Mouse (Mus musculus): ENCODE measurements at regions not wholly inside any gene's neighbourhood (a gene's known extent, or its start where the extent isn't known, plus 50 kb on each side); places are given as distances from the start of the nearest gene placed in this dataset.

DNA sequence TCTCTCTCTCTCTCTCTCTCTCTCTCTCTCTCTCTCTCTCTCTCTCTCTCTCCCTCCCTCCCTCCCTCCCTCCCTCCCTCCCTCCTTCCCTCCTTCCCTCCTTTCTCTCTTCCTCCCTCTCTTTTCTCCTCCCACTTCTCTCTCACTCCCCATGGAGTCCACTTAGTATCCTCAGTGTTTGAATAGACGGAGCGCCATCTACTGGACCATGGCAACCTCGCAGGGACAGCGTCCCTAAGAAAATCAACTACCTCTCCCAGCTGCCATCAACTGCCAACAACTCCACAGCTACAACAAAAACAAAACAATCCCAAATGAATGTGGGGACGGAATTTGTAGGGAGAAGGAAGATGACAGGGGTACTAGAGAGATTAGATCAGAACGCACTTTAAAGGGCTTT lies 69.5 kb upstream of the Gls start:
- Histone ChIP-seq H3K4me1 (ENCODE audit: control insufficient read depth, insufficient read depth, low read length) (no peaks in the 10 kb centered on the region), H3K4me3 (replicated peaks; ENCODE audit: insufficient read depth, low read depth, low read length) (no peak overlapping the region), H3K27ac (ENCODE audit: insufficient read depth, low read length) (no peak overlapping the region), H3K27me3 (ENCODE audit: control insufficient read depth, insufficient read depth, low read length) (no peaks in the 10 kb centered on the region)
- TF ChIP-seq CTCF (IDR thresholded peaks at IDR 0.05; ENCODE audit: borderline replicate concordance, insufficient read depth, low read depth, low read length) (peak; percentile 77), POLR2A (IDR thresholded peaks at IDR 0.05; ENCODE audit: borderline replicate concordance, insufficient read depth, low read length) (no peak)
- 11% methylated on average over 6 of the region's 6 CpGs for WGBS
- DNase-seq: peak; percentile 78 to 86

DNA sequence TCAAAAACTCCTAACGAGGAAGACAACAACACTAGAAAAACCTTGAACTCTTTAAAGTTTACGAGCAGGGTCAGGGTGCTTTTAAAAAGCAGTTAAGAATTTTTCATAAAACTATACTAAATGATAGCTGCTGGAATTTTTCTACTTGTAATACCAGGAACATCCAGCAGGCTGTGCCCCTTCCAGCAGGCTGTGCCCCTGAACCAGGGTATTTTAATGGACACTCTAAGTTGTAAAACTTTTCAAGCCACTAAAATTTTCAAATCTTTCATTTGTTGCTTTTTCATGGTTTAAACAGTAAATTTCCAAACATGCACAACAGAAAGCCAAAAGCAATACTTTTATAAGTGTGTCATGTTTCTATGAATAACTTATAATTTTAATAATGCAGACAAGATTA lies 68.2 kb upstream of the Gls start:
- H3K4me1 ChIP-seq (ENCODE audit: control insufficient read depth, insufficient read depth, low read length): no peaks in the 10 kb centered on the region
- no peaks in the 10 kb centered on the region for H3K27me3 ChIP-seq (ENCODE audit: control insufficient read depth, insufficient read depth, low read length)
- 80% methylated on average over 2 of the region's 2 CpGs for WGBS
- DNase-seq: no peak
- TF ChIP-seq POLR2A (IDR thresholded peaks at IDR 0.05; ENCODE audit: borderline replicate concordance, insufficient read depth, low read length): no peak
- peak; percentile 48; the same call in 1 of the 2 replicates for TF ChIP-seq CTCF (IDR thresholded peaks at IDR 0.05; ENCODE audit: borderline replicate concordance, insufficient read depth, low read depth, low read length)
- H3K27ac ChIP-seq (ENCODE audit: insufficient read depth, low read length): no peak overlapping the region
- no peak overlapping the region for H3K4me3 ChIP-seq (replicated peaks; ENCODE audit: insufficient read depth, low read depth, low read length)

DNA sequence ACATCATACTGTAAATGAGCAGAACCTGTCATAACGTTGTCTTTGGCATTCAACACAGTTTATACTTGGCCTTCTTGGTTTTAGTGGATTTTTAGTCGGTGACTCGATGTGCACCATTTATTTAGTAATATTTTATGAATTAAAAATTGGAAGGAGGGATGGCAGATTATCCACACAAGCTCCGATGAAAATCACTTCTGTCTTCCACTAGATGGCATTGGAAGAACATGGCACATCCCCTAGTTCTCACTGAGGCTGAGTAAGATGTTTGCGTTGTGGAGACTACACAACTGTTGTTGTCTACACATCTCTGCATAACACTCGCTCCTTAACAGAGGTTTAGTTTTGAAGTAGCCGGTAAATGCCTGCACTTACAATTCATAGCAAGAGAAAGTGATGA lies 66.5 kb upstream of the Gls start:
- H3K27me3 ChIP-seq (ENCODE audit: control insufficient read depth, insufficient read depth, low read length): no peaks in the 10 kb centered on the region
- 57% methylated on average over 7 of the region's 7 CpGs for WGBS
- peak in 1 of 2 experiments; percentile 33 for DNase-seq
- TF ChIP-seq CTCF (IDR thresholded peaks at IDR 0.05; ENCODE audit: borderline replicate concordance, insufficient read depth, low read depth, low read length): peak; percentile 33; the same call in 1 of the 2 replicates
- TF ChIP-seq POLR2A (IDR thresholded peaks at IDR 0.05; ENCODE audit: borderline replicate concordance, insufficient read depth, low read length): no peak
- H3K4me3 ChIP-seq (replicated peaks; ENCODE audit: insufficient read depth, low read depth, low read length): no peak overlapping the region
- no peak overlapping the region for H3K27ac ChIP-seq (ENCODE audit: insufficient read depth, low read length)
- H3K4me1 ChIP-seq (ENCODE audit: control insufficient read depth, insufficient read depth, low read length): no peaks in the 10 kb centered on the region

DNA sequence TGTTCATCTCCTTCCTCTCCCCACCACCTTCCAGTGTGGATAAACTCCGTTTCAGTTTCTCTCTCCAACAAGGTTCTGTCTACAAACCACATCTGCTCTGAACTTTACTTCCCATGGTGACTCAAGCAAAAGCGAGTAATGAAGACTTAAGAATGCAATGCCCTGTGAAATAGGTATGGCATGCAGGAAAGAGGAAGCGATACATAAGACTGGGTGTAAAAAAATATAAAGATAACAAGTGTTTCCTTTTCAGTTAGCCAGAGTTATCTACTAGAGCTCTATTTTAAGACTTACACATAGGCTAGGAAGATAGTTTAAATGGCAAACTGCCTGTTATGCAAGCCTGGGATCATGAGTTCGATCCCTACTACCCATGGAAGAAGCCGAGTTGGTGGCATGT lies 65.3 kb upstream of the Gls start:
- DNase-seq: no peak
- H3K27ac ChIP-seq (ENCODE audit: insufficient read depth, low read length): no peak overlapping the region
- H3K27me3 ChIP-seq (ENCODE audit: control insufficient read depth, insufficient read depth, low read length): no peaks in the 10 kb centered on the region
- 87% methylated on average over 5 of the region's 5 CpGs for WGBS
- no peak overlapping the region for H3K4me3 ChIP-seq (replicated peaks; ENCODE audit: insufficient read depth, low read depth, low read length)
- TF ChIP-seq POLR2A (IDR thresholded peaks at IDR 0.05; ENCODE audit: borderline replicate concordance, insufficient read depth, low read length) (no peak), CTCF (IDR thresholded peaks at IDR 0.05; ENCODE audit: borderline replicate concordance, insufficient read depth, low read depth, low read length) (no peak)
- H3K4me1 ChIP-seq (ENCODE audit: control insufficient read depth, insufficient read depth, low read length): no peaks in the 10 kb centered on the region

DNA sequence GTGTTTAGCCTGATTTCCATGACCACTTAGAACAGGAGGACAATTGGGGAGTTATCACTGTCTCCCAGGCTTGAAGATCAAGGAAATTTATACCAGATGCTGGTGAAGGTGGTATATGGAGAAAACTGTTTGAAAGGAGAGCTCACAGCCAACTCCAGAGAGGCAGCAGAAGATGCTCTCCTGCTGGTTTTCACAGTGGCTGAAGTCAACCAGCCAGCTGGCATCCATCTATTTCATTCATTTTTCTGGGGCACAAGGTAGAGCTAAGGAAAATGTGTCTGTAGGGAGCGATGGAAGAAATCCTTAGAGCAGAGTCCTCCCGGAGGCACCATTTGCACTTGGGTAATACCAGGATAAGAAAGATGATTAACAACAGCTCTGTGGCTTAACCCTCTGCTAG lies 63.1 kb upstream of the Gls start:
- Histone ChIP-seq H3K27ac (ENCODE audit: insufficient read depth, low read length) (no peak overlapping the region), H3K4me1 (ENCODE audit: control insufficient read depth, insufficient read depth, low read length) (no peaks in the 10 kb centered on the region), H3K27me3 (ENCODE audit: control insufficient read depth, insufficient read depth, low read length) (no peaks in the 10 kb centered on the region), H3K4me3 (replicated peaks; ENCODE audit: insufficient read depth, low read depth, low read length) (no peak overlapping the region)
- WGBS: 0% methylated on average over 2 of the region's 2 CpGs
- TF ChIP-seq POLR2A (IDR thresholded peaks at IDR 0.05; ENCODE audit: borderline replicate concordance, insufficient read depth, low read length) (no peak), CTCF (IDR thresholded peaks at IDR 0.05; ENCODE audit: borderline replicate concordance, insufficient read depth, low read depth, low read length) (no peak)
- DNase-seq: peak; percentile 37 to 56

DNA sequence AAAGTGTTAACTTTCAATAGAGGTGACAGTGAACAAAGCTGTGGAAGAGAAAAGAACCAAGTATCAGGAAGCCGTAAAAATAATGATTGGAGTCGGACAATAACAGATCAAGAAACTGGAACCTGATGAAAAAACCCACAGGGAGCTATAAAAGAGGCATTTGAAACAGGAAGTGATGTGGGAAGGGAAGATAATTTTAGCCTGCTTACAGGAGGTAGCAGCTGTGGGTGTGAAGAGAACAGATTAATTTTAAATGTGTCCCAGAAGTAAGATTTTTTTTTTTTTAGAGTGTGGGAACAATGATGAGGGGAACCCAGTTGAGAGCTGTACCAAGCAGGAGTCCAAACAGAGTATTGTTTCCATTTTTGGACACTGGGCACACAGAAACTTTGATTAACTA lies 61.5 kb upstream of the Gls start:
- DNase-seq: no peak
- Histone ChIP-seq H3K27me3 (ENCODE audit: control insufficient read depth, insufficient read depth, low read length) (no peaks in the 10 kb centered on the region), H3K4me3 (replicated peaks; ENCODE audit: insufficient read depth, low read depth, low read length) (no peak overlapping the region), H3K4me1 (ENCODE audit: control insufficient read depth, insufficient read depth, low read length) (no peaks in the 10 kb centered on the region), H3K27ac (ENCODE audit: insufficient read depth, low read length) (no peak overlapping the region)
- no peak for TF ChIP-seq CTCF (IDR thresholded peaks at IDR 0.05; ENCODE audit: borderline replicate concordance, insufficient read depth, low read depth, low read length)
- TF ChIP-seq POLR2A (IDR thresholded peaks at IDR 0.05; ENCODE audit: borderline replicate concordance, insufficient read depth, low read length): no peak
- WGBS: 71% methylated on average over 2 of the region's 2 CpGs

DNA sequence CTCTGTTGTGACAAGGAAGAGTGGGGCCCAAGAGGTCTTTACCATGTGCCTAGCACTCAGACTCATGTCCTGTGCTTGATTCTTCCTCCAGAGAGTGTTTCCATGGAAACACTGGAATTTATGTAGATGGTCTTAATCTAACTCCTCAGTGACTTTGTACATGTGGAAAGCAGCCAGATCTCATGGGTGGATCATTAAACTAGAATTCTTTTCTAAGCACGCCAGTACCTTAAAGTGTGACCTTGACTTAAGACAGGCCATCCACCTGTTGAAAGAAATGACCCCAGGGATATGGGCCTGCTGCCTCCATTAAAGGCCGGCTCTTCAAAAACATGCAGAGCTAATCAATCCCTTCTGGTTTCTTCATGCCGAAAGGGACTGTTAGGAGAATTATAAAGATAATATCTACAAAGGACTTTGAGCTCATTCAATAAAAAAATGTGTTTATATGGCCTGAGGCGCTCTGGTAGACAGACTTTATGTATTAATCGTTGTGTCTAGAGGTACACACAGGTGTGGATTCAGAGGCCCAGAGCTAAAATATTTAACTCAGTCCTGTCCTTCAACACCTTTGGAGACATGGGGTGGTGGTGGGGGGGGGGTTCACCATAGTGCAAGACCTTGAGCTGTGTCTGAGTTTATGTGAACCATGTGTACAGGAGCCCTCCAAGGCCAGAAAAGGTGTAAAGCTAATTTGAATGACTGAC lies 60.5 kb upstream of the Gls start:
- no peak overlapping the region for H3K27ac ChIP-seq (ENCODE audit: insufficient read depth, low read length)
- DNase-seq: no peak
- no peaks in the 10 kb centered on the region for H3K27me3 ChIP-seq (ENCODE audit: control insufficient read depth, insufficient read depth, low read length)
- no peak overlapping the region for H3K4me3 ChIP-seq (replicated peaks; ENCODE audit: insufficient read depth, low read depth, low read length)
- TF ChIP-seq POLR2A (IDR thresholded peaks at IDR 0.05; ENCODE audit: borderline replicate concordance, insufficient read depth, low read length) (no peak), CTCF (IDR thresholded peaks at IDR 0.05; ENCODE audit: borderline replicate concordance, insufficient read depth, low read depth, low read length) (no peak)
- 88% methylated on average over 5 of the region's 5 CpGs for WGBS
- H3K4me1 ChIP-seq (ENCODE audit: control insufficient read depth, insufficient read depth, low read length): no peaks in the 10 kb centered on the region
